In genomic region chr9:106280386-106280785, GRCm38 (mm10) we compare ENCODE assay signal across 8 mouse cellular contexts. TPM values are rescaled to one million over a fixed set of nuclear protein-coding genes. Genes with fewer than 3 reads are reported as not detected.
DNase-seq lines count a peak whose midpoint lies in the region; ATAC-seq and TF ChIP-seq lines count a peak whose summit lies in the region.

No protein-coding gene starts in this region.

- dilution Hi-C loops in CH12.LX (cut with MboI; ENCODE audit: extremely low pct_ligation_motif_present, extremely low pct_unique_long_range_greater_than_20kb, low sequenced_read_pairs), result no loop called here

- H3K4me3 ChIP-seq in CH12.LX (replicated peaks in 1 of 3; ENCODE audit: low read depth in 2 of 3, low read length in 2 of 3, poor library complexity in 1 of 3), result peak overlapping the region; percentile 78 to 87 (median 81)
- H3K4me3 ChIP-seq in embryonic facial prominence, embryonic 10.5 days, result peak overlapping the region; percentile 79
- peak overlapping the region; percentile 52 for H3K4me3 ChIP-seq in heart, adult 2 months
- peak overlapping the region; percentile 84 for H3K4me3 ChIP-seq in liver, postnatal 0 days (ENCODE audit: low read depth, low read length)
- peak overlapping the region; percentile 49 for H3K4me3 ChIP-seq in neural tube, embryonic 12.5 days

- peak; percentile 64 for DNase-seq in CH12.LX (ENCODE audit: extremely low read depth)
- peak; percentile 68 for DNase-seq in adrenal gland, adult 8-10 months
- peak; percentile 64 for DNase-seq in embryonic facial prominence, embryonic 10.5 days (ENCODE audit: low spot score)
- DNase-seq in heart, adult 2 months, result peak; percentile 62 to 70
- DNase-seq in kidney, adult 11 months, result peak; percentile 69
- DNase-seq in liver, postnatal 0 days, result peak; percentile 72
- DNase-seq in thymus, postnatal 4 days, result peak; percentile 58

- intact Hi-C loops in heart, adult 2 months (cut with DNase I), result loop anchor here (1.0 to 2.0 kb wide), 2 partner anchors 32 to 110 kb away; partner anchors contain the start of genes Alas1 and Wdr82

- 2% methylated on average over 14 of the region's 14 CpGs for WGBS in embryonic facial prominence, embryonic 10.5 days
- under 1% methylated on average over 14 of the region's 14 CpGs for WGBS in heart, adult 2 months
- WGBS in liver, postnatal 0 days (ENCODE audit: insufficient replicate concordance), result under 1% methylated on average over 14 of the region's 14 CpGs
- 1% methylated on average over 14 of the region's 14 CpGs for WGBS in neural tube, embryonic 12.5 days

- TF ChIP-seq CTCF in CH12.LX (conservative IDR thresholded peaks at IDR 0.05 in 1 of 2, IDR thresholded peaks at IDR 0.05 in 1 of 2; ENCODE audit: low read depth in 2 of 2, low read length in 2 of 2), result peak; percentile 20 to 94; a peak in 2 of 4 replicates
- TF ChIP-seq CTCF in heart, adult 2 months (IDR thresholded peaks at IDR 0.05), result peak; percentile 79
- peak; percentile 84 for TF ChIP-seq CTCF in liver, postnatal 0 days (IDR thresholded peaks at IDR 0.05; ENCODE audit: low read depth)

- peak overlapping the region; percentile 93 for H3K4me2 ChIP-seq in CH12.LX (ENCODE audit: insufficient read depth, low read depth, poor library complexity, severe bottlenecking)
- H3K4me2 ChIP-seq in liver, postnatal 0 days (ENCODE audit: low read depth, low read length), result peak overlapping the region; percentile 88
- H3K4me2 ChIP-seq in neural tube, embryonic 12.5 days (replicated peaks), result peak overlapping the region; percentile 72

- H3K4me1 ChIP-seq in CH12.LX (ENCODE audit: control insufficient read depth in 1 of 2, insufficient read depth in 2 of 2), result peaks cover 4 to 26% of the 10 kb centered on the region in 2 experiments
- H3K4me1 ChIP-seq in embryonic facial prominence, embryonic 10.5 days, result peaks cover 18% of the 10 kb centered on the region
- H3K4me1 ChIP-seq in heart, adult 2 months (ENCODE audit: control insufficient read depth, insufficient read depth, low read length), result peaks cover 3% of the 10 kb centered on the region; the same call in 1 of the 2 replicates
- H3K4me1 ChIP-seq in liver, postnatal 0 days (ENCODE audit: insufficient read depth), result peaks cover 16% of the 10 kb centered on the region
- H3K4me1 ChIP-seq in neural tube, embryonic 12.5 days, result peaks cover 12% of the 10 kb centered on the region

- peak; percentile 95 for TF ChIP-seq RAD21 in CH12.LX (IDR thresholded peaks at IDR 0.05; ENCODE audit: low read depth, low read length)

- TF ChIP-seq EP300 in CH12.LX (IDR thresholded peaks at IDR 0.05; ENCODE audit: low read length), result no peak
- TF ChIP-seq EP300 in heart, adult 2 months (IDR thresholded peaks at IDR 0.05; ENCODE audit: insufficient read depth, low read depth, low read length), result peak; percentile 56; the same call in 1 of the 2 replicates
- no peak for TF ChIP-seq EP300 in liver, postnatal 0 days (IDR thresholded peaks at IDR 0.05; ENCODE audit: low read depth)

- H3K27ac ChIP-seq in CH12.LX (ENCODE audit: insufficient read depth, low read depth), result peak overlapping the region; percentile 49; the same call in 1 of the 2 replicates
- H3K27ac ChIP-seq in embryonic facial prominence, embryonic 10.5 days (replicated peaks), result peak overlapping the region; percentile 88
- H3K27ac ChIP-seq in heart, adult 2 months, result peak overlapping the region; percentile 89
- peak overlapping the region; percentile 77 for H3K27ac ChIP-seq in liver, postnatal 0 days (ENCODE audit: low read depth)
- H3K27ac ChIP-seq in neural tube, embryonic 12.5 days, result no peak overlapping the region

- no peak for TF ChIP-seq POLR2A in CH12.LX (IDR thresholded peaks at IDR 0.05; ENCODE audit: low read depth, low read length)
- TF ChIP-seq POLR2A in heart, adult 2 months (IDR thresholded peaks at IDR 0.05; ENCODE audit: insufficient read depth, low read depth, low read length), result no peak

- peaks cover 8 to 26% of the 10 kb centered on the region in 2 experiments for H3K36me3 ChIP-seq in CH12.LX (replicated peaks in 1 of 2; ENCODE audit: control insufficient read depth in 1 of 2, insufficient read depth in 1 of 2, low read length in 1 of 2)
- H3K36me3 ChIP-seq in embryonic facial prominence, embryonic 10.5 days (replicated peaks), result peaks cover 22% of the 10 kb centered on the region
- no peaks in the 10 kb centered on the region for H3K36me3 ChIP-seq in heart, adult 2 months (ENCODE audit: control insufficient read depth, insufficient read depth, low read length)
- peaks cover 9% of the 10 kb centered on the region; the same call in 1 of the 2 replicates for H3K36me3 ChIP-seq in liver, postnatal 0 days (replicated peaks; ENCODE audit: insufficient read depth, low read length)
- H3K36me3 ChIP-seq in neural tube, embryonic 12.5 days, result peaks cover 7% of the 10 kb centered on the region

- ATAC-seq in liver, postnatal 0 days, result peak; percentile 60
- peak; percentile 52 for ATAC-seq in neural tube, embryonic 12.5 days (ENCODE audit: low FRiP score, low read depth)

- peak overlapping the region; percentile 100 for H3K9ac ChIP-seq in CH12.LX (ENCODE audit: insufficient read depth, low read depth)
- H3K9ac ChIP-seq in heart, adult 2 months (ENCODE audit: low read depth, low read length), result peak overlapping the region; percentile 77
- H3K9ac ChIP-seq in liver, postnatal 0 days (replicated peaks), result peak overlapping the region; percentile 79
- peak overlapping the region; percentile 47 for H3K9ac ChIP-seq in neural tube, embryonic 12.5 days

- no peaks in the 10 kb centered on the region for H3K9me3 ChIP-seq in CH12.LX (replicated peaks; ENCODE audit: low read length)
- no peaks in the 10 kb centered on the region for H3K9me3 ChIP-seq in embryonic facial prominence, embryonic 10.5 days
- H3K9me3 ChIP-seq in liver, postnatal 0 days (ENCODE audit: low read length), result no peaks in the 10 kb centered on the region
- H3K9me3 ChIP-seq in neural tube, embryonic 12.5 days, result no peaks in the 10 kb centered on the region

- in situ Hi-C loops in CH12.LX (cut with MboI; ENCODE audit: low pct_ligation_motif_present, low pct_unique_long_range_greater_than_20kb, low sequenced_read_pairs), result loop anchor here (5.0 kb wide), 1 partner anchor 63 kb away; no protein-coding TSS in a partner anchor

- no peaks in the 10 kb centered on the region for H3K27me3 ChIP-seq in CH12.LX (replicated peaks)
- H3K27me3 ChIP-seq in embryonic facial prominence, embryonic 10.5 days (replicated peaks; ENCODE audit: low read depth, poor library complexity, severe bottlenecking), result no peaks in the 10 kb centered on the region
- H3K27me3 ChIP-seq in heart, adult 2 months (ENCODE audit: control insufficient read depth, insufficient read depth, low read length), result no peaks in the 10 kb centered on the region
- no peaks in the 10 kb centered on the region for H3K27me3 ChIP-seq in liver, postnatal 0 days (ENCODE audit: insufficient read depth, low read length)
- no peaks in the 10 kb centered on the region for H3K27me3 ChIP-seq in neural tube, embryonic 12.5 days (replicated peaks)

- H3K79me2 ChIP-seq in CH12.LX (replicated peaks; ENCODE audit: control insufficient read depth, extremely low read depth, insufficient read depth, poor library complexity, severe bottlenecking), result peaks cover 7% of the 10 kb centered on the region
- no peaks in the 10 kb centered on the region for H3K79me2 ChIP-seq in heart, adult 2 months (replicated peaks; ENCODE audit: control insufficient read depth, insufficient read depth, low read length)

TF ChIP-seq in CH12.LX, 34 proteins besides CTCF, POLR2A, EP300 and RAD21 (continues in another document):
- TF ChIP-seq CHD1 (IDR thresholded peaks at IDR 0.05; ENCODE audit: low read depth, low read length) (peak; percentile 91; the same call in 1 of the 2 replicates), ZNF384 (IDR thresholded peaks at IDR 0.05; ENCODE audit: low read depth, low read length) (peak; percentile 99), NELFE (IDR thresholded peaks at IDR 0.05; ENCODE audit: low read depth, low read length) (no peak), ELF1 (IDR thresholded peaks at IDR 0.05; ENCODE audit: low read depth, low read length) (no peak), ZC3H11A (IDR thresholded peaks at IDR 0.05; ENCODE audit: low read depth, low read length) (peak; percentile 74), MYC (IDR thresholded peaks at IDR 0.05; ENCODE audit: low read depth, low read length) (peak; percentile 63; the same call in 1 of the 2 replicates)

RNA-seq across cellular contexts. Expression of gene Poc1a, which starts 0.5 kb away (rescaled TPM):
- 42.7 and 46.7 TPM in 2 replicates for total RNA-seq in CH12.LX (2012; rRNA removed)
- total RNA-seq in CH12.LX (2014; rRNA removed), result 24.2 and 24.5 TPM in 2 replicates
- 31.9 and 39.8 TPM in 2 replicates for polyA plus RNA-seq in CH12.LX (2012; ENCODE audit: insufficient read length, low read depth)
- 1 to 10 TPM; 3.9 to 6.5 (median 5.5) TPM for total RNA-seq in adrenal gland, adult 8-10 months (2022)
- polyA plus RNA-seq in embryonic facial prominence, embryonic 10.5 days (2016; fragmentation: Nextera tagmentation; extraction: Ambion mirVana), result 39.9 and 46.4 TPM in 2 replicates
- 1 to 10 TPM; 3.2 to 4.0 TPM for total RNA-seq in heart, adult 2 months (2021)
- polyA plus RNA-seq in heart, adult 2 months (2012; rRNA removed), result 5.9 and 6.2 TPM in 2 replicates
- polyA plus RNA-seq in liver, postnatal 0 days (2015; fragmentation: Nextera tagmentation; extraction: Ambion mirVana), result 13.0 and 14.5 TPM in 2 replicates
- 17.1 and 17.5 TPM in 2 replicates for polyA plus RNA-seq in neural tube, embryonic 12.5 days (2016; fragmentation: Nextera tagmentation; extraction: Ambion mirVana)

RNA-seq across cellular contexts. Expression of gene Alas1, which starts 31.9 kb away (rescaled TPM):
- total RNA-seq in CH12.LX (2012; rRNA removed) (65.1 and 71.9 TPM in 2 replicates), CH12.LX (2014; rRNA removed) (93.1 and 105 TPM in 2 replicates)
- polyA plus RNA-seq in CH12.LX (2012; ENCODE audit: insufficient read length, low read depth), result 68.2 and 69.6 TPM in 2 replicates
- total RNA-seq in adrenal gland, adult 8-10 months (2022), result 1,000 to 10,000 TPM in 3 of 4 experiments, 100 to 1,000 TPM in 1; 739 to 2,154 (median 1,752) TPM
- 72.1 and 80.7 TPM in 2 replicates for polyA plus RNA-seq in embryonic facial prominence, embryonic 10.5 days (2016; fragmentation: Nextera tagmentation; extraction: Ambion mirVana)
- total RNA-seq in heart, adult 2 months (2021), result 100 to 1,000 TPM; 438 to 443 TPM
- polyA plus RNA-seq in heart, adult 2 months (2012; rRNA removed), result 382 and 470 TPM in 2 replicates
- 131 and 146 TPM in 2 replicates for polyA plus RNA-seq in liver, postnatal 0 days (2015; fragmentation: Nextera tagmentation; extraction: Ambion mirVana)
- 94.8 and 99.5 TPM in 2 replicates for polyA plus RNA-seq in neural tube, embryonic 12.5 days (2016; fragmentation: Nextera tagmentation; extraction: Ambion mirVana)

RNA-seq across cellular contexts. Expression of gene Tlr9, which starts 58.0 kb away (rescaled TPM):
- total RNA-seq in CH12.LX (2012; rRNA removed) (1.4 and 1.5 TPM in 2 replicates), CH12.LX (2014; rRNA removed) (0.54 and 1.0 TPM in 2 replicates)
- polyA plus RNA-seq in CH12.LX (2012; ENCODE audit: insufficient read length, low read depth), result 9.9 and 12.5 TPM in 2 replicates
- 1 to 10 TPM in 3 of 4 experiments, under 1 TPM in 1; 0.98 to 2.7 (median 1.5) TPM for total RNA-seq in adrenal gland, adult 8-10 months (2022)
- not detected in 2 replicates for polyA plus RNA-seq in embryonic facial prominence, embryonic 10.5 days (2016; fragmentation: Nextera tagmentation; extraction: Ambion mirVana)
- total RNA-seq in heart, adult 2 months (2021), result under 1 TPM; 0.39 to 0.47 TPM
- 1.1 and 1.9 TPM in 2 replicates for polyA plus RNA-seq in heart, adult 2 months (2012; rRNA removed)
- 0.07 and 0.16 TPM in 2 replicates for polyA plus RNA-seq in liver, postnatal 0 days (2015; fragmentation: Nextera tagmentation; extraction: Ambion mirVana)
- polyA plus RNA-seq in neural tube, embryonic 12.5 days (2016; fragmentation: Nextera tagmentation; extraction: Ambion mirVana), result 0.05 TPM in 1 of 2 replicates, not detected in the other

Comparison
In these comparisons a context has a peak if more than half of its experiments do, and no peak if none do; other contexts are left out.
1. H3K9ac ChIP-seq: peak in every context shown above with its lines; median percentile 100 in CH12.LX; 79 in liver, postnatal 0 days; 77 in heart, adult 2 months; 47 in neural tube, embryonic 12.5 days.